Mouse (Mus musculus) frontal cortex, postnatal 25 days (tissue): ENCODE measurements around the gene Gfra1.

Source experiments
- DNase-seq, 2 experiments: peaks; one replicate each; pipeline ENCODE4 v3.0.0; 2022; ENCODE audit warnings: low spot score in 2 of 2

Gene Gfra1

GRCm38 (mm10) chr19:58455496-58456061 lies at the start of gene Gfra1:
Gene Gfra1, minus strand, starts transcription at chr19:58455909.
- DNase-seq, result peak; percentile 24 to 37

- no peak for DNase-seq
Observed at GRCm38 (mm10) chr19:58500049-58500448, 44.3 kb upstream of the Gfra1 start.

GRCm38 (mm10) chr19:58499420-58499966 lies 43.8 kb upstream of the Gfra1 start:
- DNase-seq, result no peak

- no peak for DNase-seq
Observed at GRCm38 (mm10) chr19:58497106-58497505, 41.4 kb upstream of the Gfra1 start.

- DNase-seq, result no peak
Observed at GRCm38 (mm10) chr19:58486686-58487085, 31.0 kb upstream of the Gfra1 start.

GRCm38 (mm10) chr19:58482373-58482977 lies 26.8 kb upstream of the Gfra1 start:
- DNase-seq, result no peak

DNA sequence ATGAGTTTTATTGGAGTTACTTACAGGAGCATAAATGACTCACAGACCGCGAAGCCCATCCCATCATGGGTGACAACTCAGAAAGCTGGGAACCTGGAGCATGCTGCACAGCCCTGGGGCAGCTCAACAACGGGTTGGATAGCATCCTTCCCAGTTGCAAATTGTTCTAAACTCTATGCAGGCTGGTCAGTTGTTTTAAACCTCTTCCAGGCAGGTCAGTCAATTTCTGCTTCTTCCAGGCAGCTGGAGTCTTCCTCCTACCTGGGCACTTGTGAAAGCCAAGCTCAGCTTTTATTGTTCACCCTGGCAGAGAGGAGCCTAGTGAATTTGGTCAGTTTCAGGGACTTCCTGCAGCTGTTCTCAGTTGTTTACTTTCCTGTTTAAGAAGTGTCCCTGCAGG lies 18.5 kb upstream of the Gfra1 start:
- no peak for DNase-seq

DNA sequence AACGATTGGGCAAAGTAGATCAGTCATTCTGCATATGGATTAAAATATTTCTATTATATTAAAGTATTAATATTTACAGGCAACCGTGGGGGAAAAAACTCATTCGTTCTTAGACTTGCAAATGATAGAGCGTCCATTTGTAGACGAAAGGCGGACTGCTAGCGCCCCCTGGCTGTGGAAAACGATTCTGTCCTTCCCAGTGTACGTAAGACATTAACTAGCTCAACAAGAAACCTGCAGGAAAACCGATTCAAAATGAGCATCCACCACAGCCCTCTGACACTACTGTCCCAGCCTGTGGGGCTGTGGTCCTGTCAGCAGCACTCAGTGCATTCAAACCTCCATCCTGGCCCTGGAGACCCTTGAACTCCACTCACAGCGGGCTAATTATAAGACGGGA lies 13.7 kb upstream of the Gfra1 start:
- peak; percentile 90 to 92 for DNase-seq

GRCm38 (mm10) chr19:58468331-58468730 lies 12.6 kb upstream of the Gfra1 start:
- no peak for DNase-seq

- DNase-seq, result no peak
Observed at GRCm38 (mm10) chr19:58463755-58464154, 8.0 kb upstream of the Gfra1 start.

DNA sequence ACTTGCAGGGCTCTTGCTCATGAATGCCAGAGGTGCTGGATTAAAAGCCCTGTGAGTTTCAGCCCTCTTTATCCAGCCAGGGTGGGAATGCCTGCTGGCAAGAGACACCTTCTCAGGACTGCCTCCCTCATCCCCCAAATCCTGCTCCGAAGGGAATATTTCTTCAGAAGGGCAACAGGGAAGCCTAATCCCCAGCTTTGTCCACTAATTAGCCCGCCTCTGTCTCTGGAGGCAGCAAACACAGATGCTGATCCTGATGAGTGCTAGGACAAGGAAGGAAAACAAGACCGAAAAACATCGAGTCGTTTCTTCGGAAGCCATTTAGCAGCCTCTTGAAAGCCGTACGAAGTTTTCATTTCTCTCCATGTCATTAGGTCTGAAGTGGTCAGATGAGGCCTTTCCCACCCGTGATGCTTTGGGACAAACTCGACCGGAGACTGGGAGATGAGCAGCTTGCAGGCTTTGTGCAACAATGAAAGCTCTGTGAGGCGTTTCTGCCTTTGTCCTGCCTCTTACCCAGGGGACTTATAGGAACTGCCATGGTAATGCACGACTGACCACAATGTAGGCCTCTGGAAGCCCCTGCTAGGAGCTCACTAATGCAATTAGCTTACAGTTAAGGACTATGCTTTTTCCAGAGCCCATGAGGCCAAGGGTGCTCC lies 4.8 kb upstream of the Gfra1 start:
- DNase-seq, result no peak

- DNase-seq, result no peak
Observed at GRCm38 (mm10) chr19:58456491-58457061, 867 bp upstream of the Gfra1 start.

DNA sequence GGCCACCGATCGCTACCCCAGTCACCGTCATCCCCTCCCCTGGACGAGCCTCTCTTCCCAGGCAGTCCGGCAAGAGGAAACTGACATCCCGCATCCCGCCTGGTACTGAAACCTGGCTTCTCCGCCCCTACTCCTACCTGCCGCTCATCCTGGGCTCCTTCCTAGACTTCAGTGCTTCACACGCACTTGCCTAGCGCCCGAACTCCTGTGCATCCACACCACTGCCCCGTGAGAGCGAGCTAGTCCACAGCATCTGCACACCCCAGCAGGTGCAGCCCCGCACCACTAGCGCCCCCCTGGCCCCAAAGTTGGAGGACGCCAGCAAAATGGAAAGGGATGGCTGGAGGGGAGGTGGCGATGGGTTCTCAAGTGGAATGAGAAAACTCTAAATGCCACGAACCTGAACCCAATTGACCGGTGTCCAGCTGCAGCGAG lies 631 bp downstream of the Gfra1 start:
- DNase-seq, result peak in 1 of 2 experiments; percentile 27

GRCm38 (mm10) chr19:58454261-58455060 lies 1.2 kb downstream of the Gfra1 start:
- peak; percentile 26 to 32 for DNase-seq

- DNase-seq, result no peak
Observed at GRCm38 (mm10) chr19:58453581-58453980, 2.1 kb downstream of the Gfra1 start.

- DNase-seq, result no peak
Observed at GRCm38 (mm10) chr19:58452941-58453551, 2.7 kb downstream of the Gfra1 start.

- no peak for DNase-seq
Observed at GRCm38 (mm10) chr19:58452178-58452819, 3.4 kb downstream of the Gfra1 start.

GRCm38 (mm10) chr19:58451323-58451722 lies 4.4 kb downstream of the Gfra1 start:
- no peak for DNase-seq

DNA sequence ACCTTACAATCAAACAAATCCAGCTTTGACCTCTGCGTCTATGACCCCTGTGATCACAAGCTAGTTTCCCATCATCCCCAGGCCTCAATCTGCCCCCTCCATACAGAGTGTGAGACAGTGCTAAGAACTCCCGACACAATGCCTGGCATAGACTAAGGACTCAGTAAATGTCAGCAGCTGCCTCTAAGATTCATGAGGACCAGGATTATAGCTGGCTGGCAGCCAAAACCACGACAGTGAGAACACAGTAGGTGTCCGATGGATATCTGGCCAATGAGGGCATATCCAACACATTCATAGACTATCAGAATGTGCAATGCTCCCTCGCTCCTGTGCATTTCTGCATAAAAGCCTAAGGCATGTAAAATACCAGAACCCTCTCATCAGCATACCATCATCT lies 5.0 kb downstream of the Gfra1 start:
- DNase-seq, result no peak

- no peak for DNase-seq
Observed at GRCm38 (mm10) chr19:58442785-58443732, 12.7 kb downstream of the Gfra1 start.
